Mouse (Mus musculus): ENCODE data around the gene Rere.
A peak's percentile ranks its signal among the peaks of the same experiment; 100 is the strongest.

The Rere gene

DNA sequence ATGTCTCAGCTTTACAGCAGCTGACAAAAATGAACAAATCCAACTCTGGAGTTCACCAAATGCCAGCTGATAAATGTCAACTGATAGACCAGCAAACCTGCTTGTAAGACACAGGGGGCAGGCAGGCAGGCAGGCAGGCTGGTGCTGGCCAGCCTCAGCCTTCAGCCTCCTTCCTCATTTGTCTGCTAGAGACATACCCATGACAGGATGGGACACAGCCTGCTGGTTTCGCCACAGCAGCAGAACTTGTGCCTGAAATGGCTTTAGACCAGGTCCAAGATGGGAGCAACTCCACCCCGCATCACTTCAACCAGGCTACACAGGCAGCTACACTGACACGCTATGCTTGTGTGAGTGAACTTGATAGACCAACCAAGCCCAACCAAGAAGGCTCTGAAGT, 324.4 kb downstream of the Rere start:
- no peak for DNase-seq (ENCODE audit: low read depth, low spot score)

DNA sequence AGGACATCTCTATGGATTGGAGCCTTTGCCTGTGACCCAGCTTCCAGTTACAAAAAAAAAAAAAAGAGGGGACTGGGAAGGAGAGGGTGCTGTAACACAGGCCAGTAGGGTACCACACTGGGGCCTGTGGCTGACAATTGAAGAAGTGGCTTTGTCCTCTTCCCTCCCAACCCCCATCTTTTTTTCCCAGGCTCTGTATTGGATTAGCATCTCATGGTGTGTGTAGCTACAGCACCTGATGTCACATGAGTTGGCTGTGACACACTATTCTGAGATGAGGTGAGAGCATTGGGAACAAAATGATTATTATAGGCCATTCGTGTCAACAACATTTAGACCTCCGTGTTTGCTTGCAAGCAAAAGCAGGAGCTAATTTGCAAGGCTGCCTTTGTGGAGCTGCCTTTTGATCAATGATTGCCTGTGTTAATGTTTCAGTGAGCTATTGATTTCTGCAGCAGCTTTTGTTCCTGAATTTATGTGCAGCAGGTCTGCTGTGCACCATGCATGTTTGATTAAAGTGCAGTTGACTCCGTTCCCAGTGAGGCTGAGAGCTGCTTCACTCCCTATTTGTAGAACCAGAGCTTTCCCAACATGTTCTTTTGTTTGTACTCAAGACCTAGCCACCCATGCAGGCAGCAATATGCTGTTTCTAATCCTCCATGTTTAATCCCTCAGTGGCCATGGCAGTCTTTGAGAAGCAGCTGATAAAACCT, 325.2 kb downstream of the Rere start:
- peak; percentile 39 for DNase-seq (ENCODE audit: low read depth, low spot score)

DNA sequence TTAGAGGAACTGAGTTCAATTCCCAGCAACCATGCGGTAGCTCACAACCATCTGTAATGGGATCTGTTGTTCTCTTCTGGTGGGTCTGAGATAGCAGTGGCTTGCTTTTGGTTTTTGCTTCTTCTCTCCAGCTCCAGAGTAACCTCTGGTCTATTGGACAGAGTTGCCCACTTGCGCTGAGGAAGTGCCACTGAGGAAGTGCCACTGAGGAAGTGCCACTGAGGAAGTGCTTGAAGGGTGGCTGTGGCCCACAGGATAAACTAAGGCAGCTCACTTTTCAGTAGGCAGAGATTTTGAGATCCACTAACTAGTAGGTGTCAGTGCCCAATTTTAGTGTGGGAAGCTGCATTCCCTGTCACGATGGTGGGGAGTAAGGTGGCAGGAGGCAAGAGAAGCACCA, 327.2 kb downstream of the Rere start:
- DNase-seq (ENCODE audit: low read depth, low spot score) = no peak

DNA sequence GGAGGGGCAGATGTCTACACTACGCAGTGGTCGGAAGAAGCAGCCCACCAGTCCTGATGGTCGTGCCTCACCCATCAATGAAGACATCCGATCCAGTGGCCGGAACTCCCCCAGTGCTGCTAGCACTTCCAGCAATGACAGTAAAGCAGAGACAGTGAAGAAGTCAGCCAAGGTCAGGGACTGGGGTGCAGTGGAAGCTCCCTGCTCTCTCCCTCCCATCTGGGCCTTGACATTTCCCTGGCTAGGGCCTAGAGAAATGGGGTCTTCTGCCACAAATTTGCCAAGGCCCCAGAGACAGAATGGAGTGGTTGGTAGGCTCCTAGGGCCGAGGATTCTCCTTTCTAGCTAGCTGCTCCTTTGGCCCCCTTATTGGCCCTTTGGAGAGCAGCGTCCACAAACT, 332.3 kb downstream of the Rere start:
- no peak for DNase-seq (ENCODE audit: low read depth, low spot score)

DNA sequence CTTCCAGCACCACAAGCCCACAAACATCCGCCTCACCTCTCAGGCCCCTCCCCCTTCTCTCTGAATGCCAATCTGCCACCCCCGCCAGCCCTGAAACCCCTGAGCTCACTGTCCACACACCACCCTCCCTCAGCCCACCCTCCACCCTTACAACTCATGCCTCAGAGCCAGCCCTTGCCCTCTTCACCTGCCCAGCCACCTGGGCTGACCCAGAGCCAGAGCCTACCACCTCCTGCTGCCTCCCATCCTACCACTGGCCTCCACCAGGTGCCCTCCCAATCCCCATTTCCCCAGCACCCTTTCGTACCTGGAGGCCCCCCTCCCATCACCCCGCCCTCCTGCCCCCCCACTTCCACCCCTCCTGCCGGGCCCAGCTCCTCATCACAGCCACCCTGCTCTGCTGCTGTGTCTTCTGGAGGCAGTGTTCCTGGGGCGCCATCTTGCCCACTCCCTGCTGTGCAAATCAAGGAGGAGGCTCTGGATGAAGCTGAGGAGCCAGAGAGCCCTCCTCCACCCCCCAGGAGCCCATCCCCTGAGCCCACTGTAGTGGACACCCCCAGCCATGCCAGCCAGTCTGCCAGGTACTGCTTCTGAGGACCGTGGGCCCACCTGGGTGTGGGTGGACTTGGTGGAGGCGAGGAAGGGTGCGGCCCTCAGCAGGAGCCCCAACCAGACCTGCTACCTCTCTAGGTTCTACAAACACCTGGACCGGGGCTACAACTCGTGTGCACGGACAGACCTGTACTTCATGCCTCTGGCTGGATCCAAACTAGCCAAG, 334.0 kb downstream of the Rere start:
- DNase-seq (ENCODE audit: low read depth, low spot score) = no peak

DNA sequence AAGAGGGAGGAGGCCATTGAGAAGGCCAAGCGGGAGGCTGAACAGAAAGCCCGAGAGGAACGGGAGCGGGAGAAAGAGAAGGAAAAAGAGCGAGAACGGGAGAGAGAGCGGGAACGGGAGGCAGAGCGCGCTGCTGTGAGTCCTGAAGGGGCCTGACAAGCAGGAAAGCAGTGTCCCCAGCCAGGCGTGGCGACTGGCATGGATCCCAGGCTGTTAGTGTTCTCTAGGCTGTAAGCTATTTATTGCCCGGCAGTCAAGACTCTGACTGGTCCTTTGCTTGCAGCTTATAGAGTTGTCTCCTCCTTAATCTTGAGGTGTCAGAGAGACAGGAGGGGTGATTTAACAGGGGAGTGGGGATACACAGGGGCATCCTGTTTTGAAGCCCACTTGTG, 334.6 kb downstream of the Rere start:
- DNase-seq (ENCODE audit: low read depth, low spot score) = no peak

DNA sequence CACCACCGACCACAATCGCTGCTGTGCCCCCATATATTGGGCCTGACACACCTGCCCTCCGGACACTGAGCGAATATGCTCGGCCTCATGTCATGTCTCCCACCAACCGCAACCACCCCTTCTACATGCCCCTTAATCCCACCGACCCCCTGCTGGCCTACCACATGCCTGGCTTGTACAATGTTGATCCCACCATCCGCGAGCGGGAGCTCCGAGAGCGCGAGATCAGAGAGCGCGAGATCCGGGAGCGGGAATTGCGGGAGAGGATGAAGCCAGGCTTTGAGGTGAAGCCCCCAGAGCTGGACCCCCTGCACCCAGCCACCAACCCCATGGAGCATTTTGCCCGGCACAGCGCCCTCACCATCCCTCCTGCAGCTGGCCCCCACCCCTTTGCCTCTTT, 335.4 kb downstream of the Rere start:
- no peak for DNase-seq (ENCODE audit: low read depth, low spot score)

DNA sequence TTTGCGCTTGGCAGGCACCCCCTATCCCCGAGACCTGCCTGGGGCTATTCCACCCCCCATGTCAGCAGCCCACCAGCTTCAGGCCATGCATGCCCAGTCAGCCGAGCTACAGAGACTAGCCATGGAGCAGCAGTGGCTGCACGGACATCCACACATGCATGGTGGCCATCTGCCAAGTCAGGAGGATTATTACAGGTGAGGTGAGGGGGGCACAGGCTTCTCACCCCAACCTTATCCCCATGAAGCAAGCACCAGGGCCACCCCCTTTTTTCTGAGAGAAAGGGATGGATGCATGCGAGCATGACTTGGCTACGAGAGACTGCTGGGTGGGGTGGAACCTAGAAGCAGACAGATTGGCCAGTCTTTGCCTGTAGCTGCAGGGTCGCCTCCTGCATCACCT, 337.6 kb downstream of the Rere start:
- no peak for DNase-seq (ENCODE audit: low read depth, low spot score)

DNA sequence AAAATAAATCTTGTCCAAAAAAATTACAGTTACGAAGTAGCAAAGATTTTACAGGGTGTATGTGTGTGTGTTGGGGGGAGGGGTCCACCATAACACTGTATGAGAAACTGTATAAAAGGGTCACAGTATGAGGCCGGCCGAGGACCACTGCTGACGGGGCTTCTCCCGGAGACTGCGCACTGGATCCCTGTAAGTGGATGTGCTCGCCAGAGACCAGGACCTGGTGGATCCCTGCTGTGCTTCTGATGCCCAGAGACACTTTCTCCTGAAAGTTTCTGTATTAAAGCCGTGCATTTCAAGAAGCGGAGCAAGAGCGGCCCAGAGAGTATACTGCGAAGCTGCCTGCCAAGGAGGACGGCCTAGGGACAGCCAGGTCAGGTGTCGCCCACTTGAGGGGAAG, 341.2 kb downstream of the Rere start:
- DNase-seq (ENCODE audit: low read depth, low spot score) = no peak

DNA sequence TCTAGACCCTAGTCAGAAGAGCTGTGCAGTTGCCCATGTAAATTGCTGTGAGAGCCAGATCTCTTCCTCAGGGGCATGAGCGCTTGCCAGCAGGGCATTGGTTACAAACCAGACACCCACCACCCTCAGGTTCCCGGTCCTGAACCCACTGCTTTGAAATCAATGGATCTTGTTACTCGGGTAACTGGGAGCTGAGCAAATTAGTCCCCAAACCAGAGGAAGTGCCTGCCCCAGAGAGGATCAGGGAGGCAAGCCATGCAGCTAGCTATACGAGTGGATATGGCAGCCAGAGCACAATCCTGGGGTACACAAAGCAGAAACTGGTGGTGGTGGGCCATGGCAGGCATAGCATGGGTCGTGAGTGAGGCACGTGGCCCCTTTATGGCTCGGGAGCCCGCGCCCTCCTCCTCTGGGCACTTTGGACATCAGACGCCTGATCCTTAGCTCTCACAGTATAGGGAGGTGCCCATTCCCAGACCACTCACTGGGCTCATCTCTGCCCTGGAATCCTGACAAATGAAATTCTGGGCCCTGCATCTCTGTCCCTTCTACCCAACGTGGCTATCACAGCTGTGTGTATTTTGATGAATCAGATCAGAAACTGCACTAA, 342.9 kb downstream of the Rere start:
- no peak for DNase-seq (ENCODE audit: low read depth, low spot score)

DNA sequence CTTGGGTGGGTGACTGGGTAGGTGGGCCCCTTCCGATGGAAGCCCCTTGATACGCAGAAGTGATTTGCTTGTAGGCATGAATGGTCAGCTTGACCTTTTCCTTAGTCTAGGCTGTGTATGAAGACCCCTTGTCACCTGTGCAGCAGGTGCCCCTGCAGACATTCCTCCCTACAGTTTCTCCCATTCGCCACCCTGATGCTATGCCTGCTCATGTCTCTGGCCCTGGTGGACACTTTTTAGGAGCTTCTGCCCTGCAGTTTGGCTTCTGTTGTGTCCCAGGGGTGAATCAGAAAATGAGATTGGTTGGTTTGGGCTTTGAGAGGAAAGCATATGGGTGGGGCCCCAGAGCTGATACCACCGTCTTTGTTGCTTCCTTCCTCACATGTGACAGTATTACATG, 343.5 kb downstream of the Rere start:
- DNase-seq (ENCODE audit: low read depth, low spot score) = no peak

DNA sequence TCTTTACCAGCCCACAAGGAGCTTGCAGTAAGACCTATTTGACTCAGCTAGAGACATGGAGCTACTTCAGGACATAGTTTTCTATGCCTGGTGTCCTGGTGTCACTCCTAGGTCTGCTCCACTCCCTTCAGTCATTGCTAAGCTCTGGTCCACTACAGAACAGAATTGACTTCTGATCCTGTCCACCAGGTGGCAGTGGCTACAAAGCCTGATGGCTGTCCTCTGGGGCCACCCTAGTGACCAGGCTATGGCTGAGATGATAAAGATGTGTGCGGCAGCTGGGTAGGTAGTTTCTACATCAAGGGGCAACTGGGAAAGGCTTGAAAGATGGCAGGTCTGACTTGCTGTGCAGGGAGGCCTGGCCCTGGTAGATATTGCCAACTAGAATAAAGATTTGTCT, 344.0 kb downstream of the Rere start:
- peak; percentile 71 for DNase-seq (ENCODE audit: low read depth, low spot score)

DNA sequence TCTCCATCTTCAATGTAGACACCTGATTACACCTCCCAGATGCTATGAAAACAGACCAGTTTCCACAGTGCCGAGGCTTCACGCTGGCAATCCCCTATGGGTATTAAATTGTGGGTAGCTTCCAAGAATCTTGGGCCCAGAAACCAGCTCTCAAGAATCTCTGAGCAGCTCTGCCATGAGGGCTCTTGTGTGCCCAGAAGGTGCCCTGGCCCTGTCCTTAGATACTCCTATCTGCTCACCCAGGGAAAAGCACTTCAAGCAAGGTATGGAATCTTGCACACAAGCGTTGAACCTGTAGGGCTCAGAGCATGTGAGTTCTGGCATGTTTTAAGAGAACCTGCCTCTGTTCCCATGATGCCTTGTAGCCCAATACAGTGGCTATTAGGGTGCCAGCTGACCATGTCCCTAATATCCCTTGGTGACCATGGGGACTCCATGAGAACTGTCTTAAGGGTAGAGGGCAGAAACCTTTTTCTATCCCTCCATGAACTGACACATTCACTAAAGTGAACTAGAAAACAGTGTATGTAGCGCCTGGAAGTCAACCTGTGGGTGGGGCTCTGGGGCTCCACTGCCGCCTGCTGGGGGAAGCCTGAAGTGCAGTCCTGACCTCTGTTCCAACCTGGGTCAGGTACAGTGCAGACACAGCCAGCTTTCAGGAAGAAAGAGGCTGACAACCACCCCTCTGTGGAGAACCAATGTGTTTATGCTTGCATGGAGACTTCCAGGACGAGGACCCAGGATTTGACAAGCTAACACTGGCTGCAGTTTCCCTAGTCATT, 344.7 kb downstream of the Rere start:
- DNase-seq (ENCODE audit: low read depth, low spot score) = peak; percentile 57

DNA sequence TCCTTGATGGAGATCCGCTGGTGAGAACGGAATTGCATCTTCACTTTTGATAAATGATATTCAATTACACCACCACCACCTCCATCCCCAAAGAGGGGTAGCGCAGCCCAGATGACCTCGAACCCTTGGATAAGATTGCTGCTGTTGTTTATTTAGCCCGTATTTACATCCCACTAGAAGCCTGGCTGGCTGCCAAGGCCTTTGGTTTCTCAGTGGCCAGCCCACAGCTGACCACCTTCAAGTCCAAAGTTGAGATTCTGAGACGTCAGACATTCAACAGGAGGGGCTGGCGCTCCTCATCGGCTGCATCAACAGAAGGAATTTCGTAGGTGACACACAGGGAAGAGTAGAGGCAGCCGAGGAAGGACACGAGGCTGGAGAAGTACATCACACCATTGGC, 347.8 kb downstream of the Rere start:
- no peak for DNase-seq (ENCODE audit: low read depth, low spot score)

DNA sequence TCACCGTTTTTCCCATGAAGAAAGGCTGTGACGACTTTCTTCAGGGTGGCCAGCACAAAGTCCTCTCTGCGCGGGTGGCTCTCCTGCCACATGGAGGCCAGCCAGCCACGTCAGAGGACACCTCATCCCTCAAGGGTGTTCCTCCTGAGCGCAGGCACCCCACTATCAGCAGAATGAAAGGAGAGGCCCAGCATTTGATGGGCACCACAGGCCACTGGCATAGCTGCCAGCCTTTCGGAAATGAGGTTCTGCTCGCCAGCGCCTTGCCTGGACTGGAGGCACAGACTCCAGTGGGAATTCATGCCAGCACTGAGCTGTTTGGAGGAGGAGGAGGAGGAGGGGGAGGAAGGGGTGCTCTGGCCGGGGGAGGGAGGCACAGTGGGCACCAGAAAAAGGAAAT, 354.1 kb downstream of the Rere start:
- no peak for DNase-seq (ENCODE audit: low read depth, low spot score)

DNA sequence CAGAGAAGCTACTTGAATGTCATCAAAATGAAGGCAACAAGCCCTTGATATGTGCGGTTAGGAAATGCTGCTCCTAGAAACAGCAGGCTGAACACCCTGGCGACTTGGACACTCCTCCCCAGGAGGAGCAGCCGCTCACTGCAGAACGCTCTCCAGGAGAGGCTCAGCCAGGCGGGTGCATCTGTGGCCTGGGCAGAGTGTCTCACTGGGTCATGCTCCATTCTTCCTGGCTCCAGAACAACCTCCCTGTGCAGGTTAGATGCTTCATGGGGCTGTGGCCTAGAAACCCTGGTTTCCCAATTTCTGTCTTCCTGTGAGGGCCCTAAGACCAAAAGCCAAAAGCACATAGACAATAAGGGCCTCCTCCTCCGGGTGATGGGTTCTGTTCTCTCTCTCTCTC, 355.2 kb downstream of the Rere start:
- no peak for DNase-seq (ENCODE audit: low read depth, low spot score)

DNA sequence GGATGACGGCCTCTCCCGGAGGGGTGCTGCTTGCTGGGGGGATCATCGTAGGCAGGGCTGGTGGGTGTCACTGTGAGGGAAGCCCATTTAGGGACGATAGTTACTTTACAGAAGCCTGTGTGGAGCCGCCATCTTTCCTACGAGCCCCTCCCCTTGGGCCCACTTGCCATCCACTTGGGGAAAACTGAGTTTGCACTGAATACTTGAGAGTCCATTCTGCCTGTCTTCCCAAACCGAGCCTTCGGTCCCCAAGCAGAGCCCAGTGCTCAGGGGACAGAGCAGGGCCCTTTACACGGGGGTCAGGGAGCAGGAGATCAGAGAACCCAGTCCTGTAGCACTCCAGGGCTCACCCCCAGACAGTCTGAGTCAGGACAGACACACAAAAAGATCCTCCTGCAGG, 362.9 kb downstream of the Rere start:
- DNase-seq (ENCODE audit: low read depth, low spot score) = no peak

DNA sequence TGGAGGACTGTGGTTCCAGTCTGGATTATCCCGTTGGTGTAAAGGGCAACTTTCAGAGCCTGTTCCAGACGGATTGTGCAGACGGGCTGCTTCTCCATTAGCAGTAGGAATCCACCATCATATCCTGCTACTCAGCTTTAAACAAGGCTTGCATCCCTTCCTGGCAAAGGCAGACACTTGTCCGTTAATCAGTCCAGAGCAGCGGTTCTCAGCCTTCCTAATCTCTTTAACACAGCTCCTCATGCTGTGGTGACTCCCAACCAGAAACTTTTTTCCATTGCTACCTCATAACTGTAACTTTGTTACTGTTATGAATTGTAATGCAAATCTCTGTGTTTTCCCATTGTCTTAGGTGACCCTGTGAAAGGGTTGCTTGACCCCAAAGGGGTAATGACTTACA, 367.9 kb downstream of the Rere start:
- no peak for DNase-seq (ENCODE audit: low read depth, low spot score)

DNA sequence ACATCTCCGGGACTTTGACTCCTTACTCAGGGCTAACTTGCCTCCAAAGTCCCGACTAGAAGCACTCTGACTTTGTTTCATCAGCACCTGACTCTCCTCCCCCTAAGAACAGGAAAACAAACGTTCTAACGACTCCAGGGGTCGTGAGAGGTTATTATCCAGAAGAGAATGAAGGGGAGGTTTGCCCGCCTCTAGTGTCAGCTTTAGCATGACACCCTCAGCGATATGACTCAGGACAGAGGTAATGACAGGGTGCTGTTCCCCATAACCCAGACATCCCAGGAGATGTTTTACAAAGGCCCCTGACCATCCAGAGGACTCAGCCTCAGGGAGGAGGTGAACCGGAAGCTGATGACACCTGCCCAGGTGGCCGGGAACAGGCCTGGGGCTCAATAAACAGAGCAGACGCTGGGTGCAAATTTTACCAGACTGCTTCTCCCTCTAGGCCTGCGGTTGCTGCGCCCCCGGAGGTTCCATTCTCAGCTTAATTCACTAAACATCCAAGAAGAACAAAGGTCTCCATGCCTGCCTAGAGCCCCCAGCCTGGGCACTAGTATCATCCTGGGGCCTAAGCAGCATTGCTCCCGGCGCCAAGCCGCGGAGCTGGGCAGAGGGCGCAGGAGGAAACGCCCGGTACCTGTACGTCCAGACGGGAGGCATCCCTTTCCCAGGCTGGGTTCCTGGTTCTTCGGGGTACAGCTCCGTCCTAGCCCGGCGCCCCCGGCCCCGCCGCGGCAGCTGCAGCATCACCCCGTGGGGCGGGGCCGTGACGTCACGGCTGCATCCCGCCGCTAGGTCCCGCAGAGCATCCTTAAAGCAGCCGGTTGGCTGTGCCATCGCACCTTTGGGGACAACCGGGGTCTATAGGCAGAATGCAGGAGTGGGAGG, 370.2 kb downstream of the Rere start, which contains the start of gene Slc45a1:
TSS of gene Slc45a1 (minus strand) at position 785 of the 888 bp plus-strand sequence.
- DNase-seq (ENCODE audit: low read depth, low spot score) = peak; percentile 49

DNA sequence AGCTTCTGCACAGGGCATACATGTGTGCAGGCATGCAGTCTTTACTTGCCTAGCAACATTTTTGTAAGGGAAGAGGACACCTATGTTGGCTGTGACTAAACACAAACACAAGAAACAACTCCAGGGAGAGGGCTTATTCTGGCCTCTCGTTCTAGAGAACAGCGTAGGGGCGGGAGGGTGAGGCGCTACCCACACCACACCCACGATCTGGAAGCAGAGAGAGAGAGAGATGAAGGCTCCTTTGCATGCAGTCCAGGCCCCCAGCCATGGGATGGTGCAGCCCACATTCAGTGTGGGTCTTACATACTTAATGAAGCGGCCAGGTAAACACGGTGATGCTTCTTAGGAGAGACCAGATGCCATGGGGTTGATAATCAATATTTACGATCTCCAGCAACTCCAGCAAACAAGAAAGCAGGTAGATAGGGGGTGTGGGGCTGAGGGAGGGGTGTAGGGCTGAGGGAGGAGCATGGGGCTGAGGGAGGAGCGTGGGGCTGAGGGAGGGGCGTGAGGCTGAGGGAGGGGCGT, 371.7 kb downstream of the Rere start:
- DNase-seq (ENCODE audit: low read depth, low spot score) = no peak

DNA sequence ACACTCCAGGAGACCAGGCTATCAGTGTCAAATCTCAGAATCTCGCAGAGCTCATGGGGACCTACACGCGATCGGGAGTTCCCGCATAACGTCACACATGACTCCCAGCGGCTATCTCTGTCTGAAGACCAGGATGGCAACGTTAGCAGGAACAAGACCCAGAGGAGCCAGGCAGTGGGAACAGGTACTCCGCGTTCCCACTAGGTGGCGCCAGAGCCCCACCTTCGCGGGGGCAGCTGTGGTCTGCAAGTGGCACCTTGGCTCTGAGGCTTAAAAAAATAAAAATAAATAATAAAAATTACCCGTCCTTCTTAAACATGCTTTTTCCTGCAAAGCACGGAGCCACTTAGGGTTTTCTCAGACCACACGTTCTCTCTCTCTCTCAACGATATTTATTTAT, 374.5 kb downstream of the Rere start:
- DNase-seq (ENCODE audit: low read depth, low spot score) = peak; percentile 89

Data from mesoderm, embryonic 11.5 days (tissue).